Mouse (Mus musculus) forebrain, embryonic 11.5 days (tissue): ENCODE data around the gene Pld2. TPM values are rescaled to one million over a fixed set of nuclear protein-coding genes. Genes with fewer than 3 reads are reported as not detected.
"Not testable (repeated sequence)": the region's sequence is repeated elsewhere in the genome, so short reads cannot be mapped to it uniquely, and the experiment has no call there.

Source experiments
- ATAC-seq: fragments of 200-750 bp; cut with Nextera tagmentation; replicated peaks from 2 replicates; pipeline ENCODE4 v1.8.0; 2017; ENCODE audit warnings: moderate TSS enrichment; ENCODE audit not compliant: low FRiP score
- DNase-seq: peaks from one replicate; pipeline ENCODE4 v3.0.0-alpha.2; 2017; ENCODE audit warnings: low spot score
- H3K27ac ChIP-seq: fragments of 300-500 bp; sonication (generic); 2 replicates; pipeline ENCODE4 v1.5.1; 2014; ENCODE audit warnings: low read depth, low read length
- H3K27me3 ChIP-seq: fragments of 300-500 bp; sonication (generic); 2 replicates; pipeline ENCODE4 v1.6.1; 2014; ENCODE audit warnings: mild to moderate bottlenecking, low read length, mixed read lengths; ENCODE audit not compliant: control insufficient read depth, insufficient read depth
- H3K36me3 ChIP-seq: fragments of 300-500 bp; sonication (generic); 2 replicates; pipeline ENCODE4 v1.6.1; 2014; ENCODE audit warnings: mild to moderate bottlenecking, low read length, moderate library complexity, mixed read lengths; ENCODE audit not compliant: control insufficient read depth, insufficient read depth
- H3K4me1 ChIP-seq: fragments of 300-500 bp; sonication (generic); replicated peaks from 2 replicates; pipeline ENCODE4 v1.6.1; 2014; ENCODE audit warnings: low read length, mixed read lengths; ENCODE audit not compliant: control insufficient read depth, insufficient read depth
- H3K4me2 ChIP-seq: fragments of 300-500 bp; sonication (generic); 2 replicates; pipeline ENCODE4 v1.6.1; 2014; ENCODE audit warnings: low read depth, mild to moderate bottlenecking, low read length, moderate library complexity, mixed read lengths; ENCODE audit not compliant: severe bottlenecking
- H3K4me3 ChIP-seq: fragments of 300-500 bp; sonication (generic); 2 replicates; pipeline ENCODE4 v1.5.1; 2014; ENCODE audit warnings: low read depth, low read length
- H3K9ac ChIP-seq: fragments of 300-500 bp; sonication (generic); 2 replicates; pipeline ENCODE4 v1.6.1; 2014; ENCODE audit warnings: low read length
- H3K9me3 ChIP-seq: fragments of 300-500 bp; sonication (generic); 2 replicates; pipeline ENCODE4 v1.6.1; 2016; ENCODE audit warnings: low read length, mixed read lengths; ENCODE audit not compliant: control insufficient read depth
- WGBS: fragments of 180-500 bp; shearing (Covaris S2); extraction: QIAGEN DNeasy Blood & Tissue Kit; methylation state at CpG from one replicate; pipeline ENCODE4 v1.1.7; 2014; 5-methylcytosine and 5-hydroxymethylcytosine counted together
- polyA plus RNA-seq: library from polyadenylated mRNA; unstranded; fragments of >200 nt; fragmentation: Nextera tagmentation; extraction: Ambion mirVana; gene quantifications from 2 replicates; pipeline ENCODE4 v1.2.1, GENCODE M21; 2014

Pld2 gene
- polyA plus RNA-seq, 1 experiment from 2014 or later: 3.2 TPM

GRCm38 (mm10) chr11:70520178-70520769 is 19.6 kb upstream of the Pld2 start:
- ATAC-seq (no peak), DNase-seq (peak; percentile 76)
- WGBS: 11% methylated on average over 41 of the region's 41 CpGs
- Histone ChIP-seq H3K27ac (0 out of 2 replicates have a peak overlapping the region, but pooled peaks have one; percentile 3), H3K9ac (peak overlapping the region; percentile 59), H3K4me2 (peak overlapping the region; percentile 50), H3K36me3 (no peaks in the 10 kb centered on the region), H3K9me3 (no peaks in the 10 kb centered on the region), H3K27me3 (peaks cover 2% of the 10 kb centered on the region), H3K4me3 (peak overlapping the region; percentile 11; the same call in 1 of the 2 replicates), H3K4me1 (0 out of 2 replicates have a peak, but pooled peaks cover 5% of the 10 kb centered on the region)

DNA sequence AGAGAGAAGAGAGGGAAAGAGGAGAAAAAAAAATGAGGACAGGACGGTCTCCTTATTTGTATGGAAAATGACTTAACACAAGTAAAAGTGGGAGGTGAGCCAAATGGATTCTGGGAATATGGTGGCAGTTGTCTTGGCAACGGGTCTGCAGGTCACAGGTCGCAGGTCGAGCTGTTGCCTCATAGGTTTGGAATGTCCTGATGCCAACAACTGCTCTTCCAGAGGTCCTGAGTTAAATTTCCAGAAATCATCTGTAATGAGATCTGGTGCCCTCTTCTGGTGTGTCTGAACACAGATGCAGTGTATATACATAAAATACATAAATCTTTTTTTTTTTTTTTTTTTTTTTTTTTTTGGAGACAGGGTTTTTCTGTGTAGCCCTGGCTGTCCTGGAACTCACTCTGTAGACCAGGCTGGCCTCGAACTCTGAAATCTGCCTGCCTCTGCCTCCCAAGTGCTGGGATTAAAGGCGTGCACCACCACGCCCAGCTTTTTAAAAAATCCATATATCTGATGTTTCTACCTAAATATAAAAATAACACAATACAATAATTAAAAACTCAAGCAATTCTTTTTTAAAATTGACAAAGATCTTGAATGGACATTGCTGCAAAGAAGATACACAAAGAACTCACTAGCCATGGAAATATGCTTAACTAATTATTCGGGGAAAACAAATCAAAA is 16.4 kb upstream of the Pld2 start:
- not testable (repeated sequence) for H3K9me3 ChIP-seq, H3K4me2 ChIP-seq, H3K36me3 ChIP-seq, H3K9ac ChIP-seq, DNase-seq, H3K27me3 ChIP-seq, H3K4me3 ChIP-seq, H3K27ac ChIP-seq, ATAC-seq
- WGBS: 95% methylated on average over 8 of the region's 8 CpGs
- H3K4me1 ChIP-seq: peaks cover 12% of the 10 kb centered on the region; the same call in 1 of the 2 replicates

- Histone ChIP-seq H3K27ac (no peak overlapping the region), H3K9ac (peak overlapping the region; percentile 35; the same call in 1 of the 2 replicates)
Measured at GRCm38 (mm10) chr11:70524782-70525181, 15.1 kb upstream of the Pld2 start.

DNA sequence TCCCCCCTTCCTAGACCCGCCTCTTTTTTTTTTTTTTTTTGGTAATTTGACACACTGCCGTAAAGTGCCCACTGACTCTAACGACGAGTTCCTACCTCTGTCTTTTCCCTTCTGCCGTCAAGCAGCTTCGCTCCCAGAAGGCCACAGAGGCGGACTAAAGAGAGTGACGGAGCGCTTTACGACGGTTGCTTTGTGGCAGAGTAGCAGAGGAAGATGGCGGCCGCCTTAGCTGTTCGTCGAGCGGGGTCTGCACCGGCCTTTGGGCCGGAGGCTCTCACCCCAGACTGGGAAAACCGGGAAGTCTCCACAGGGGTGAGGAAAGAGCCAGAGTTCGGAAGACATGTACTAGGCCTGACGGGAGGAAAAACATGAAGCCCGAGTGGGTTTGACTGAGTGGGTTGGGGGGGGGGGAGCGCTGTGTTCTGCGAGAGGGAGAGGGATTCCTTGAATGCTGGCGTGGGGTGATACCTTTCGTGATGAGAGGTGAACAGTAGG is 14.6 kb upstream of the Pld2 start, which contains the start of gene Psmb6:
TSS of gene Psmb6 (plus strand) at position 184 of the 495 bp plus-strand sequence.
- H3K36me3 ChIP-seq: peaks cover 10% of the 10 kb centered on the region; the same call in 1 of the 2 replicates
- under 1% methylated on average over 25 of the region's 26 CpGs for WGBS
- H3K4me3 ChIP-seq: peak within 1 kb of the TSS; percentile 77
- no peaks in the 10 kb centered on the region for H3K9me3 ChIP-seq
- H3K27me3 ChIP-seq: peaks cover 2% of the 10 kb centered on the region; the same call in 1 of the 2 replicates
- H3K4me1 ChIP-seq: peaks cover 9% of the 10 kb centered on the region; the same call in 1 of the 2 replicates
- peak within 1 kb of the TSS; percentile 74 for H3K9ac ChIP-seq
- peak within 1 kb of the TSS; percentile 80 for H3K4me2 ChIP-seq
- no peak within 1 kb of the TSS; the same call in 1 of the 2 replicates for H3K27ac ChIP-seq
- ATAC-seq (peak; percentile 92), DNase-seq (peak; percentile 92)

More at GRCm38 (mm10) chr11:70524782-70525181, 15.1 kb upstream of the Pld2 start:
- no peaks in the 10 kb centered on the region for H3K9me3 ChIP-seq
- peaks cover 12% of the 10 kb centered on the region; the same call in 1 of the 2 replicates for H3K4me1 ChIP-seq
- peak overlapping the region; percentile 77 for H3K4me3 ChIP-seq
- peak overlapping the region; percentile 37 for H3K4me2 ChIP-seq
- ATAC-seq: no peak; the same call in 1 of the 2 replicates
- WGBS: 7% methylated on average over 8 of the region's 8 CpGs
- no peak for DNase-seq
- peaks cover 2% of the 10 kb centered on the region for H3K27me3 ChIP-seq
- H3K36me3 ChIP-seq: peaks cover 10% of the 10 kb centered on the region; the same call in 1 of the 2 replicates

DNA sequence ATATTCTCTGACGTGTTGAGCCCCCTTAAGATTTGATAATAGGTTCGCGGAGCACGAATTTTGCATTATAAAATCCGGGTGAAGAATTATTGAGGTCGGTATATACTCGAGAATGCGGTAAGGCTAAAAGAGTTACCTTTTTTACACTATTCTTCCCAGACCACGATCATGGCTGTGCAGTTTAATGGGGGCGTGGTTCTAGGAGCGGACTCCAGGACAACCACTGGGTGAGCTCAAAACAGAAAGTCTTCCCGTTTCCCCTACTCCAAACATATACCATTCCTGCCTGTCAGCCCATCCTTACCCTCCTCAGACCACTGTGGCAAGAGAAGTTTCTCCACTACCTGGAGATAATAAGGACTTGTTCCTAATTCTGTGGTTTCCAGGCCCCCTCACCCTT is 14.1 kb upstream of the Pld2 start:
- Histone ChIP-seq H3K36me3 (peaks cover 10% of the 10 kb centered on the region; the same call in 1 of the 2 replicates), H3K4me1 (peaks cover 7% of the 10 kb centered on the region; the same call in 1 of the 2 replicates), H3K27me3 (no peaks in the 10 kb centered on the region), H3K9me3 (no peaks in the 10 kb centered on the region), H3K9ac (peak overlapping the region; percentile 74), H3K27ac (no peak overlapping the region), H3K4me2 (peak overlapping the region; percentile 80), H3K4me3 (peak overlapping the region; percentile 77)
- DNase-seq (no peak), ATAC-seq (peak; percentile 52)
- 1% methylated on average over 12 of the region's 12 CpGs for WGBS

- Histone ChIP-seq H3K36me3 (peaks cover 10% of the 10 kb centered on the region; the same call in 1 of the 2 replicates), H3K27me3 (no peaks in the 10 kb centered on the region), H3K4me3 (peak overlapping the region; percentile 77), H3K9ac (peak overlapping the region; percentile 74), H3K9me3 (no peaks in the 10 kb centered on the region), H3K4me2 (peak overlapping the region; percentile 80), H3K4me1 (peaks cover 7% of the 10 kb centered on the region; the same call in 1 of the 2 replicates), H3K27ac (no peak overlapping the region)
- WGBS: 91% methylated on average over 12 of the region's 12 CpGs
- DNase-seq (no peak), ATAC-seq (no peak)
Measured at GRCm38 (mm10) chr11:70526211-70526610, 13.7 kb upstream of the Pld2 start.

DNA sequence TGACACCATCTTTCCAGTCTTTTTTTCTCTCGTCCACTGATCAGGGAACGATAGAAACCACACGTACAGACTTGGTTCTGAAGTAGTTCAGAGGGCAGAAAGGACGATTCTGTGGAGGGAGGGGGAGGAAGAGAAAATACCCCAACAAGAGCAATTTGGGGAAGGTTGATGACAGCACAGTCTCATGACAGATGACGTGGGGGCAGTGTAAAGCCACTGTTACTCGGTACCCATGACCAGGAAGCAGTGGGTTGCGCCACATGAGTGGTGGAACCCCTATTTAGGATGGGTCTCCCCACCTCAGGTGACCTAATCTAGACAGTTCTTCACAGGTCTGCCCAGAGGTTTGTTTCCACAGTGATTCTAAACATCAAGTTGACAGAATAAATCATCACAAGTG is 11.3 kb upstream of the Pld2 start:
- H3K4me1 ChIP-seq: peaks cover 7% of the 10 kb centered on the region; the same call in 1 of the 2 replicates
- ATAC-seq (no peak), DNase-seq (no peak)
- no peaks in the 10 kb centered on the region for H3K9me3 ChIP-seq
- 91% methylated on average over 7 of the region's 7 CpGs for WGBS
- no peak overlapping the region for H3K27ac ChIP-seq
- no peak overlapping the region for H3K4me2 ChIP-seq
- H3K9ac ChIP-seq: no peak overlapping the region
- H3K4me3 ChIP-seq: no peak overlapping the region
- H3K27me3 ChIP-seq: no peaks in the 10 kb centered on the region
- peaks cover 10% of the 10 kb centered on the region; the same call in 1 of the 2 replicates for H3K36me3 ChIP-seq

GRCm38 (mm10) chr11:70531065-70531464 is 8.8 kb upstream of the Pld2 start:
- not testable (repeated sequence) for H3K36me3 ChIP-seq, H3K27me3 ChIP-seq, H3K9me3 ChIP-seq, DNase-seq, ATAC-seq, H3K9ac ChIP-seq, H3K27ac ChIP-seq, H3K4me1 ChIP-seq, H3K4me3 ChIP-seq, H3K4me2 ChIP-seq
- WGBS: 73% methylated on average over 2 of the region's 2 CpGs
